ENCODE assay signal across 12 mouse cellular contexts in genomic region chr16:9335626-9336025, GRCm38 (mm10).
"Had no signal": no experiment of that assay in that cellular context is flagged by ENCODE, and none has a peak within 500 bp of the region (broad histone marks: within the 10 kb centered on the region; RNA-seq: fewer than 3 reads in every experiment).

No protein-coding gene starts in this region.

- H3K4me2 ChIP-seq: kidney, embryonic 15.5 days; limb, embryonic 12.5 days; liver, embryonic 13.5 days; neural tube, embryonic 12.5 days had no signal

- H3K9me3 ChIP-seq: kidney, embryonic 15.5 days; limb, embryonic 12.5 days; liver, embryonic 13.5 days; neural tube, embryonic 12.5 days had no signal

- H3K27me3 ChIP-seq: kidney, embryonic 15.5 days; limb, embryonic 12.5 days; liver, embryonic 13.5 days; neural tube, embryonic 12.5 days had no signal

- DNase-seq: kidney, adult 2 months; kidney, postnatal 14 days; liver; liver, embryonic 13.5 days; liver, postnatal 0 days; lung, postnatal 36 days; thymus, postnatal 4 days had no signal

- H3K36me3 ChIP-seq: kidney, embryonic 15.5 days; limb, embryonic 12.5 days; liver, embryonic 13.5 days; neural tube, embryonic 12.5 days had no signal

- ATAC-seq: liver, postnatal 0 days had no signal

- H3K27ac ChIP-seq: kidney, embryonic 15.5 days; left cerebral cortex, adult 2 months; limb, embryonic 12.5 days; liver, embryonic 13.5 days; neural tube, embryonic 12.5 days; stomach, postnatal 0 days had no signal

- H3K9ac ChIP-seq: kidney, embryonic 15.5 days; limb, embryonic 12.5 days; liver, embryonic 13.5 days; liver, postnatal 0 days; neural tube, embryonic 12.5 days had no signal

- H3K4me1 ChIP-seq: kidney, embryonic 15.5 days; limb, embryonic 12.5 days; liver, embryonic 13.5 days; neural tube, embryonic 12.5 days had no signal

- H3K4me3 ChIP-seq: kidney, embryonic 15.5 days; left cerebral cortex, adult 2 months; limb, embryonic 12.5 days; liver, embryonic 13.5 days; neural tube, embryonic 12.5 days had no signal
